Mouse (Mus musculus) hindbrain, embryonic 10.5 days (tissue): ENCODE data around the gene Gm7075. TPM values are rescaled to one million over a fixed set of nuclear protein-coding genes. Genes with fewer than 3 reads are reported as not detected.
A peak's percentile ranks its signal among the peaks of the same experiment; 100 is the strongest.

Experiments
- DNase-seq: peaks from one replicate; pipeline ENCODE4 v3.0.0-alpha.2; 2017; ENCODE audit warnings: low spot score
- H3K27ac ChIP-seq: fragments of 300-500 bp; sonication (generic); 2 replicates; pipeline ENCODE4 v1.5.1; 2016; ENCODE audit warnings: mild to moderate bottlenecking, moderate library complexity
- H3K27me3 ChIP-seq: fragments of 300-500 bp; sonication (generic); 2 replicates; pipeline ENCODE4 v1.6.1; 2016; ENCODE audit warnings: mild to moderate bottlenecking; ENCODE audit not compliant: poor library complexity, insufficient read depth, severe bottlenecking
- H3K36me3 ChIP-seq: fragments of 300-500 bp; sonication (generic); 2 replicates; pipeline ENCODE4 v1.6.1; 2016; ENCODE audit warnings: mild to moderate bottlenecking, moderate library complexity
- H3K4me1 ChIP-seq: fragments of 300-500 bp; sonication (generic); replicated peaks from 2 replicates; pipeline ENCODE4 v1.6.1; 2016; ENCODE audit warnings: mild to moderate bottlenecking
- H3K4me3 ChIP-seq: fragments of 300-500 bp; sonication (generic); 2 replicates; pipeline ENCODE4 v1.5.1; 2016; ENCODE audit warnings: mild to moderate bottlenecking, moderate library complexity
- H3K9me3 ChIP-seq: fragments of 300-500 bp; sonication (generic); 2 replicates; pipeline ENCODE4 v1.6.1; 2016; ENCODE audit warnings: mild to moderate bottlenecking, moderate library complexity
- WGBS: fragments of 180-500 bp; shearing (Covaris S2); methylation state at CpG from one replicate; pipeline ENCODE4 v1.1.7; 2016; 5-methylcytosine and 5-hydroxymethylcytosine counted together
- polyA plus RNA-seq: library from polyadenylated mRNA; unstranded; fragments of >200 nt; fragmentation: Nextera tagmentation; extraction: Ambion mirVana; gene quantifications from 2 replicates; pipeline ENCODE4 v1.2.1, GENCODE M21; 2016

Gm7075 gene
- polyA plus RNA-seq, 1 experiment from 2014 or later = not detected

DNA sequence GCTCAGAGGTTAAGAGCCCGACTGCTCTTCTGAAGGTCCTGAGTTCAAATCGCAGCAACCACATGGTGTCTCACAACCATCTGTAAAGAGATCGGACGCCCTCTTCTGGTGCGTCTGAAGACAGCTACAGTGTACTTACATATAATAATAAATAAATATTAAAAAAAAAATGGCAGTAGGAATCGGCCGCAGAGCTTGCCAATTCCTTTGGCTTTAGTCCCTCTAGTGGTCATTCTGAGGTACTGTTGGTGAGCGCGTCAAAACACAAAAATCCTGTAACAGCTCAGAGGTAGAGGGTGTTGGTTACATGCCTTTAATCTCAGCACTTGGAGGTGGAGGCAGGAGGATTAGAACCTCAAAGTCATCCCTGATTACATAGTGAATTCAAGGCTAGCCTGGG lies 44.1 kb downstream of the Gm7075 start:
- Histone ChIP-seq H3K36me3 (no peaks in the 10 kb centered on the region), H3K9me3 (no peaks in the 10 kb centered on the region), H3K27me3 (peaks cover 12% of the 10 kb centered on the region), H3K4me1 (peaks cover 8% of the 10 kb centered on the region), H3K27ac (no peak overlapping the region), H3K4me3 (no peak overlapping the region)
- DNase-seq = peak; percentile 41
- 24% methylated on average over 9 of the region's 9 CpGs for WGBS

DNA sequence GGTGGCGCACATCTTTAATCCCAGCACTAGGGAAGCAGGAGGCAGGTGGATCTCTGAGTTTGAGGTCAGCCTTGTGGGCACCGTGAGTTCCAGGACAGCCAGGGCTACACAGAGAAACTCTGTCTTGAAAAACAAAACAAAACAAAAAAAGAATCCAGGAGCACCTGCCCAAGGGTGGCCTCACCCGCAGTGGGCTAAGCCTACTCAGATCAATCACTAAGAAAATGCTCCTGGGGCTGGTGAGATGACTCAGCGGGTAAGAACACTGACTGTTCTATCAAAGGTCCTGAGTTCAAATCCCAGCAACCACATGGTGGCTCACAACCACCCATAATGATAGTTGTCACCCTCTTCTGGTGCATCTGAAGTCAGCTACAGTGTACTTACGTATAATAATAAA lies 45.3 kb downstream of the Gm7075 start:
- Histone ChIP-seq H3K36me3 (no peaks in the 10 kb centered on the region), H3K27ac (no peak overlapping the region), H3K4me1 (peaks cover under 1% of the 10 kb centered on the region; the same call in 1 of the 2 replicates), H3K4me3 (no peak overlapping the region), H3K9me3 (no peaks in the 10 kb centered on the region), H3K27me3 (peaks cover 12% of the 10 kb centered on the region)
- no peak for DNase-seq
- WGBS = 92% methylated on average over 5 of the region's 5 CpGs

Other genes with a start within 250 kb of the Gm7075 start
- 0.09 and 0.10 TPM in 2 replicates for gene Mypn, start 217.8 kb downstream of the Gm7075 start, polyA plus RNA-seq
- 41.8 and 44.6 TPM in 2 replicates for gene Herc4, start 178.0 kb downstream of the Gm7075 start, polyA plus RNA-seq
- gene Sirt1, start 40.1 kb downstream of the Gm7075 start, polyA plus RNA-seq = 4.9 and 6.7 TPM in 2 replicates
- 12.5 and 13.4 TPM in 2 replicates for gene Dnajc12, start 39.3 kb downstream of the Gm7075 start, polyA plus RNA-seq
- gene Ctnna3, start 8.3 kb upstream of the Gm7075 start, polyA plus RNA-seq = 0.07 and 0.21 TPM in 2 replicates